Mouse (Mus musculus) testis, postnatal 14 days (tissue): Measurements from ENCODE around the gene S100a1.

Experiments
- DNase-seq: peaks from one replicate; pipeline ENCODE4 v3.0.0; 2021; ENCODE audit warnings: low spot score

S100a1 gene

DNA sequence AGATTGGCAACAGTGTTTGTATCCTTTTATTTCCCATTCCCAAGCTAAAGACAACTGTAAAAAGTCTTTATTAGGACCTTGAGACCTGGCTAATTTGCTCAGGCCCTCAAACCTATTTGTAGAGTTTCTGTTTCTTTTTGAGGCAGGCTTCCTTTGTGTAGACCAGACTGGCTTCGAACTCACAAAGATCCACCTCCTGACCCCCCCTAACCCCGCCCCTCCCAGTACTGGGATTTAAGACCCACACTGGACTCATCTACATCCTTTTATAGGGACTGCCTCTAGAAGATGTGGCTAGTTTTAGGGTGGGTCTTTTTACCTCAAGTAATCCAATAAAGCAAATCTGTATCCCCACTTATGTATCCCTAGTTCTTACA is 4.5 kb downstream of the S100a1 start:
- DNase-seq = no peak

DNA sequence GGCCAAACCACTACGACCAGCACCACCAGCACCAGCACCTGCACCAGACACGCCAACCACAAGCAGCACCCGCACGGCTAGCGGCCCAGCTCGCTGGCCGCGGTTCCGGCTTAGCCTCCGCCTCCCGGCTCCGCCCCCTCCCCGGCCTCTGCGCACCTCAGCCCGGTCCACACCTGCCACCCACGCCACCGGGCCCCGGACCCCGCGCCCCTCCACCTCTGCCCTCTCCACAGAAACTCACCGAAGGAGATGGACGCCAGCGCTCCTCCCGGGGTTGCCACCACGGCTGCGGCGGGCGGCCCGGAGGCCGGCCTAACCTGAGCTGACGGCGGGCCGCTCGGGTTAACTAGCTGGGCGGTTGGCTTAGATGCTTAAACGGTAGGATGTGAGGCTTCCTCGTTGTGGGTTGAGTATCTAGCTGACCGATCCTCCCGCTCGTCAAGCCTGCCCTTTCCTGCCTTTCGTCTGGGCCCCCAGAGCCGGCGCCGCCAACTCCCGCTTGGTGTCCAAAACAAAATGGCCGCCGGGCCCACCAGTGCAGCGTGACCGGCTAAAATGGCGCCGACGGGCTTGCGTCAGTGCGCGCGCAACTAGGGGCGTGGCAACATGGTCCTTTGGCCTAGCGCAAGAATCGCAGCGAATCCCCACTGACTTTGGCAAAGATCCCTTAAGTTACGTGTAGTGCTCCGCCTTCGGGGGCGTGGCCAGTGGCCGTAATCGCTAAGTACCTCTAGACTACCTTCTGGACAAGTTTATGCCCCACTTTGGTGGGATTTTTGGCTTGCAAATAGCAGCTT is 5.0 kb downstream of the S100a1 start, which contains the start of gene Chtop:
Chtop (minus strand) TSS at position 549 of the 797 bp plus-strand sequence.
- peak; percentile 99 for DNase-seq

DNA sequence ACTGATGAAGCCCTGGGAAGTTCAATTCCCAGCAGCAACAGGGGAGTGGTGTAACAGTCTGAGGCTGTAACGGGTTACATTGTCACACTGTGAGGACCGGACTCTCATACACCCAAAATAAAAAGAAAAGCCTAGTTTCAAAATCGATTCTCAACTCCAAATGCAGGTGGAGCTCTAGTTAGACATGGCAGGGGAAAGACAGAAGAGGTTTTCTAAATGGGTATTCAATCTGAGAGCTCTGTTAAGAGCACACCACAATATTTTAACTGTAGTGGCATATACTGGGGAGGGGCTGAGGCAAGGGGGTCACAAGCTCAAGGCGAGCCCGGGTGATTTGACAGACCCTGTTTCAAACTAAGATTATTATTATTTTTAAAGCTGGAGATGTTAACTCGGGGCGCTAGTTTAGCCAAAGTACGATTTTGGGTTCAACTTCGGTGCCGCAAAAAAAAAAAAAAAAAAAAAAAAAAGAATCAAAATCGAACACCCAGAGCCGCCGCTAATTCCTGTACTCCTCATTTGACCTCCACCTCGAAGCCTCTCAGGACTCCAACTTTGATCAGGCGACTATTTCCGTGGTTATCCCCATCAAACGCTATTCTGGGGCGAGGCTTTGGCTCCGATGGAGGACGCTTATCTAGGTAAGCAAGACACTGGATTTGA is 5.8 kb downstream of the S100a1 start:
- DNase-seq = no peak

- DNase-seq = no peak
Measured at GRCm38 (mm10) chr3:90506362-90506761, 7.8 kb downstream of the S100a1 start.

- no peak for DNase-seq
Measured at GRCm38 (mm10) chr3:90505216-90505615, 9.0 kb downstream of the S100a1 start.

DNA sequence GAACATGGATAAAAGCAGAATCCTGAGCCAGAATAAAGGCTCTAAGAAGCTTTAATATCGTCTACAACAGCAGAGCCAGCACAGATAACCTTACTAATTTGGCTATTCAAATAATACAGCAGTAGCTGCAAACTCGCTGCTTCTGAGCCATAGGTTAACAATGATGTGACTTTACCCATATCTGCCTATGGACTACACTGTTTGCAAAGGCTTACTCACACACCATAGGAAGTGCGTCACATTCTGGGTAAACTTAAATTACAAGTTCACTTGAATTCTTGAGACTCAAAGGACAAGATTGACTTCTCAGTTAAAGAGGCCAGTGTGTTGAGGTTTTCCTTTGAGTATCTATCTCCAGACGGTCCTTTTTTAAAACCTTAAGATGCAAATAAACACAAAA is 10.7 kb downstream of the S100a1 start:
- no peak for DNase-seq

- no peak for DNase-seq
Measured at GRCm38 (mm10) chr3:90497597-90497996, 16.6 kb downstream of the S100a1 start.

- DNase-seq = no peak
Measured at GRCm38 (mm10) chr3:90495850-90496525, 18.2 kb downstream of the S100a1 start.

DNA sequence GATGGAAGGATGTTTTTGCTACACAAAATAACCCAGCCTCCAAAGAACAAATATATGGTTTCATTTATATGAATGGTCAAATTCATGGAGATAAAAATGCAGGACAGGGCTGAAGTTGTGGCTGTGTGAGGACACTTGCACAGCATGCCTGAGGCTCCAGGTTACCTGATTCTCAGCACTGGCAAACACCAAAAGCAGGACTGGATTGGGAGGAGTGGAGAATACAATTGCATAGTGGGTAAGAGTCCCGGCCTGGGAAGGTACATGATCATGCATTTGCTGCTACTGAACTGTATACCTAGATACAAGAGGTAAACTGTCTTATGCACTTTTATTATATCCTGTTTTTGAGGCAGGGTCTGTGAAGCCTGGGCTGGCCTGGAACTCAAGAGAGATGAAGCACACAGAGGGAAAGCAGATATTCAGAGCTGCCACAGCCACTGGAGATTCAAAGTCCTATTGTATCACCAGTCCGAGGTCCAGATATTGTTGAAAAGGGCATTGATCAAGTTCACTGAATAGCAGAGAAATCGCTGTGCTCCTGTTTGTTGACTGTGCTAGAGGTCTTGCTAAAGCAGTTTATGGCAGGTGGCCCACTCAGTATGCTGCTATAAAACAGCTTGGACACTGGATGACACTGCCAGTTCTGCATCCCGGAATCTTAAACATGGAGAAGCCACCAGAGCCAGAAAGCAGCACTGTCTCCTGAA is 20.2 kb downstream of the S100a1 start:
- no peak for DNase-seq

DNA sequence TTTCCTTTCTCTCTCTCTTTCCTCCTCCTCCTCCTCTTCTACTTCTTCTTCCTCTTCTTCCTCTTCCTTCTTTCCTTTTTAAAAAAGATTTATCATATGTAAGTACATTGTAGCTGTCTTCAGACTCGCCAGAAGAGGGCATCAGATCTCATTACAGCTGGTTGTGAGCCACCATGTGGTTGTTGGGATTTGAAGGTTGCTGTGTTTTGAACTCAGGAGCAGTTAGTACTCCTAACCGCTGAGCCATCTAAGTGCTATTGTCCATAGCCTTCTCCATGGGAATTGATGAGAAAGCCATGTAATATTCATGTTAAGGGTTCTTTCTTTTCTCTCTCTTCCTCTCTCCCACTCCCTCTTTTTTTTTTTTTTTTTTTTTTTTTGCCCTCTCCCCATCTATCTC is 22.8 kb downstream of the S100a1 start:
- no peak for DNase-seq

- peak; percentile 94 for DNase-seq
Measured at GRCm38 (mm10) chr3:90490696-90491256, 23.4 kb downstream of the S100a1 start, which contains the start of gene Snapin. TSS of gene Snapin (minus strand) at chr3:90491033.

- DNase-seq = no peak
Measured at GRCm38 (mm10) chr3:90488576-90488975, 25.6 kb downstream of the S100a1 start.

GRCm38 (mm10) chr3:90486998-90487397 is 27.2 kb downstream of the S100a1 start:
- DNase-seq = no peak

DNA sequence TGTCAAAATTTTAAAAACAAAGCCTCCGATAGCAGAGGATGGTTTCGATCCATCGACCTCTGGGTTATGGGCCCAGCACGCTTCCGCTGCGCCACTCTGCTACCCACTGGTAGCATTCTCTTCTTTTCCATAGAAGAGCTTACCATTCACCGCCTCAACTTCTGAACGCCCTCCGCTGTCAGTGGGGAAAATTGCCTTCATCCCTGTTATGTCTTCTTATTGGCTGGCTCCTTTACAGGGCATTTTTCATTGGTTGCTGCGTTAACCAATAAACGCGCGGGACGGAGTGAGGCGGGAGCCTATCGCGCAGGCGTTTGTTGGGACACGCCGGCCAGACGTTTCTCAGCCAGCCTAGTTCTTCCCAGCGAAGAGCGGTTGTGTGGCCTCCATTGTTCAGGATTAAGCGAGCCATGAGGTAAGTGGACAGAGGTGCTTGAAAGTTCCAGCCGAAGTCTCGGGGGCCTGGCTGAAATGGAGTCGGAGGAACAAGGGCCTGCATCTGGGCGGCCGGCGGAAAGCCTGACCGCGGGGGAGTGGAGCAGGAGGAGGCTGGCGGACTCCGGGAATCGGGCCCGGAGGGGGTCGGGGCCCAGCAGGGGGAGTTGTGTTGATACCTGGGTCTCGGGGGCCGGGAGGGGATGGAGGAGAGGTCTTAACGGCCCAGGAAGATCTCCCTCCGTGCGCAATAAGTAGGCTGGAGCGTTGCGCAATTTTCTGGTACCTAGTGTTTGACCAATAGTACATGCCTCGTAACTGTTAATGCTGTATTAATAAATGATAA is 38.2 kb downstream of the S100a1 start, which contains the start of gene Ilf2:
Ilf2 (plus strand) TSS at position 296 of the 781 bp plus-strand sequence.
- DNase-seq = peak; percentile 97

GRCm38 (mm10) chr3:90475151-90475830 is 38.9 kb downstream of the S100a1 start:
- no peak for DNase-seq

GRCm38 (mm10) chr3:90472213-90472612 is 42.0 kb downstream of the S100a1 start:
- DNase-seq = no peak

DNA sequence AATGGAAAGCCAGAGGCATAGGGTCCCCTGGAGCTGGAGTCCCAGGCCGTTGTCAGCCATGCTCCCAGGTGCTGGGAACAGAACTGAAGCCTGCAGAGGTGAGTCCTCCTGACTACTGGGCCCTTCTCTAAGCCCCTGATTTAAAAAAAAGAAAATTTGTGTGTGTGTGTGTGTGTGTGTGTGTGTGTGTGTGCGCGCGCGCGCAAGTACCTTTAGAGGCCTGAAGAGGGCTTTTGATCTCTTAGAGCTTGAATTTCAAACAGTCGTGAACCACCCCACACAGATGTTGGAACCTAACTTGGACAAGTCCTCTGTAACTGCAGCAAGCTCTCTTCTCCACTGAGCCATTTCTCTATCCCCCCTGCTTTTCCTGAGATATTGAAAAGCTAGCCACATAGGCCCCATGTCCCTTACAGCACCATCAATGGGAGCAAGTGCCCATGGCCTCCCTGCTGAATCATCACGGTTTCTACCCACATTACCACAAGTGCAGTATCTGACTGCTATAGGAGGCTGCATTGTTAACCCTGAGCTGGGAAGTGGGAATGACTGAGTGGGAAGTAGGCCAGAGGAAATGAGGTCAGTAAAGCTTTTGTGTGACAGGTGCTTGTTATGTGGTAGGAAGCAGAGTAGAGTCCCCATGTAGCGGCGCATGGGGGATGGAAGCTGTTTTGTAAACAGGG is 46.4 kb downstream of the S100a1 start:
- no peak for DNase-seq

DNA sequence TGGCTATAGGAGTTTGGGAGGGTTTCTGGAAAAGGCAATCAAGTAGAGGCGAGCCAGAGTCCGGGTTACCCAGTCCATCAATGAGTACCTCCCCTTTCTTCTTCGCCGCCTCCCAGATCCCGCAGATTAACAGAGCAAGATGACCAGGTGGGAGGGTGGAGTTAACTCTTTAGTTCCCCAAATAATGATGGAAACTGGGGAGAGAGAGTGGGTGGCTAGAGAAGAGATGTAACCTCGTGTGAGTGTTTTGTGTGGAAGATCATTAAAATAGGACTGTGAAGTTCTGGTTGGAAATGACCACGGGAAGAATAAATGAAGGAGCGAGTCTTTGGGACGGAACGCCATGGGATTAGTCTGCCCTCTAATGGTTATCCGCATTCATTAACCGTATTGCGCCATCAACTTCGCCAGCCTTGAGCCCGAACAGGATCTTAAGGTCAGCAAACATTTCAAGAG is 47.9 kb downstream of the S100a1 start:
- DNase-seq = peak; percentile 55

DNA sequence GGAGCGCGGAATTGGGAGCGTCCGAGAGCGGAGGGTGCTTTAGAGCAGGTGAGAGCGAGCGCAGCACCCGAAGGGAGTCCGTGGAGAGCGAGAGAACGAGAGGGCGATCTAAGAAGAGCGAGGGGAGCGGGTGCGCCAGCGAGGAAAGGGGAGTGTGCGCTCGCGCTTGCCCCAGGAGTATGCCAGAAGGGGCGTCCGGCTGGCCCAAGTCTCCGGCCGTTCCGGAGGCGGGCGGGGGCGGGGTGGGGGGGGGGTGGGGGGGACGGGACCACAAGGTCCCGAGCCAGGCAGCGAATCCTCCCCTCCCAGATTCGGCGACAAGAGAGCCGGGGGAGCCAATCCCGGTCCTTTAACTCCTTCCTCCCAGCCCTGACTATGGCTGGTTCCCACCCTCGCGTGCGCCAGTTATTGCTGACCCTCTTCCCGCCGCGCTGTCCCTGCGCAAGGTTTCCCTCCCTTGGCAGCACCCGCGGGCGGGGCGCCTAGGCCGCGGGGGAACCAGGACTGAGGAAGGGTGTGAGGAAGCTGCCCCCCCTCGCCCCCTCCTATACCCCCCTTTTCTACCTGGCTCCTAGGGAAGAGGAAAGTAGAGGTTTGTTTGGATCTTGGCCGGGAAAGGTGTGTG is 48.4 kb downstream of the S100a1 start, which contains the start of gene Npr1:
Npr1 (minus strand) TSS at position 181 of the 625 bp plus-strand sequence.
- peak; percentile 72 for DNase-seq
